Mouse (Mus musculus): ENCODE results near the gene Fem1b. TPM values are rescaled to one million over a fixed set of nuclear protein-coding genes. Genes with fewer than 3 reads are reported as not detected.
A peak's percentile ranks its signal among the peaks of the same experiment; 100 is the strongest.

Fem1b gene
- polyA plus RNA-seq, 1 experiment from 2014 or later: 33.2 TPM

DNA sequence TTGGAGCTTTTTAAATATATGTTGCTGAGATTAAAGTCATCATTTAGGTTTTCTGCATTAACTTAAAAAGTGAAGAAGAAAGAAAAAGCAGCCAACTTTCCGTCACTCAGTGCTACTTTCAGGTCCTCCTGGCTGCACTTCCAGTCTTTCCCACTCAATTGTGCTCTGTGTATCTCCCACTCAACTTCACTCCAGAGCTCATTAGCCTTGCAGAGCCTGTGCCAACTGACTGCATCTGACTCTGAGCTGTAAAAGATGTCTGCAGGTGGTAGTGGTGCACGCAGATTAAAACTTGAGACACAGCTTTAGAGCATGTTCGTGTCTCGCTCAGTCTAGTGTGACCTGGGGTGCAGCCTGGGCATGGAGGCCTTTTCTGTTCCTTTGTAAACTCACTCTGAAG is 53.4 kb downstream of the Fem1b start:
- WGBS: 91% methylated on average over 4 of the region's 4 CpGs
- no peak for DNase-seq (ENCODE audit: low spot score)
- Histone ChIP-seq H3K27me3 (replicated peaks; ENCODE audit: control insufficient read depth, insufficient read depth, low read length) (no peaks in the 10 kb centered on the region), H3K4me3 (ENCODE audit: low read depth, low read length) (no peak overlapping the region), H3K27ac (ENCODE audit: low read depth) (no peak overlapping the region), H3K36me3 (ENCODE audit: control insufficient read depth, insufficient read depth, low read length) (no peaks in the 10 kb centered on the region), H3K9me3 (ENCODE audit: control insufficient read depth, low read length) (no peaks in the 10 kb centered on the region), H3K4me2 (ENCODE audit: low read length) (no peak overlapping the region), H3K4me1 (replicated peaks; ENCODE audit: control insufficient read depth, insufficient read depth, low read length) (no peaks in the 10 kb centered on the region), H3K9ac (ENCODE audit: low read length) (no peak overlapping the region)
- no peak for ATAC-seq (replicated peaks; ENCODE audit: low FRiP score, low TSS enrichment, low read depth)

DNA sequence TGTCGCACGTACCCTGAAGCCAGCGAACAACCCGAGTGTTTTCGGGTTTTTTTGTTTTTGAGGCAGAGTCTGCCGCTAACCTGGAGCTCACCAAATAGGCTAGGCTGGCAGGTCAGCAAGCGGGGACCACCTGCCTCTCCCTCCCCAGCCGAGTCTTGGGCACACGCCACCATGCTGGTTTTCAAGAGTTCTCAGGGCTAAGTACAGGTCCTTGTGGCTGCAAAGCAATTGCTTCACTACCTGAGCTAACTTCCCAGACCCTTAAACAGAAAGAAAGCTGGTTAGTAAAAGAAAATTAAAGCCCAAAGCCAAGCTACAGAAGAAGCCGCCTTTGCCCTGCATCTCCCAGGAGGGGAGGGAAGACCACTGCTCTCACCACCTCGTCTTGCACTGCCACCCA is 61.4 kb downstream of the Fem1b start:
- Histone ChIP-seq H3K36me3 (ENCODE audit: control insufficient read depth, insufficient read depth, low read length) (no peaks in the 10 kb centered on the region), H3K4me2 (ENCODE audit: low read length) (no peak overlapping the region), H3K27ac (ENCODE audit: low read depth) (no peak overlapping the region), H3K27me3 (replicated peaks; ENCODE audit: control insufficient read depth, insufficient read depth, low read length) (no peaks in the 10 kb centered on the region), H3K9ac (ENCODE audit: low read length) (no peak overlapping the region), H3K9me3 (ENCODE audit: control insufficient read depth, low read length) (no peaks in the 10 kb centered on the region), H3K4me1 (replicated peaks; ENCODE audit: control insufficient read depth, insufficient read depth, low read length) (no peaks in the 10 kb centered on the region), H3K4me3 (ENCODE audit: low read depth, low read length) (no peak overlapping the region)
- ATAC-seq (replicated peaks; ENCODE audit: low FRiP score, low TSS enrichment, low read depth) (no peak), DNase-seq (ENCODE audit: low spot score) (no peak)
- WGBS: 83% methylated on average over 11 of the region's 11 CpGs

DNA sequence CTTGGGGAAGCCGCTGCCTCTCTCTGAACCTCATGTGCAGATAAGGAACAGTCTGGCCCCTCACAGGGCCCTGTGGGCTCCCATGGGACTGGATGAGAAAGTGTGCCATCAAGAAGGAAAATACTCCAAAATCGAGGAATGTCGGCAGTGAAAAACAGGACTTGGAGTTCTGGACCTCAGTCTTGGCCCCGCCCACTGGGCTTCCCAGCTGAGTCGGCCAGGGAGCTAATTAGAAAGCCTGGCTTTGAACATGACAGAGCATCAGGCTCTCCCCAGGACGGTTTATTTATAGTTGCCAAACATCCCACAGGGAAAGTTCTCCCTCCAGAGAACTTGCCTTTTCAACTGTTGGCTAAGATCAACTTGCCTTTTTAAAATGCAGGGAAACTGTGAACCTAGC is 62.1 kb downstream of the Fem1b start:
- no peak overlapping the region for H3K9ac ChIP-seq (ENCODE audit: low read length)
- ATAC-seq (replicated peaks; ENCODE audit: low FRiP score, low TSS enrichment, low read depth) (no peak), DNase-seq (ENCODE audit: low spot score) (no peak)
- WGBS: 48% methylated on average over 6 of the region's 6 CpGs
- no peak overlapping the region for H3K27ac ChIP-seq (ENCODE audit: low read depth)
- H3K36me3 ChIP-seq (ENCODE audit: control insufficient read depth, insufficient read depth, low read length): no peaks in the 10 kb centered on the region
- no peak overlapping the region for H3K4me3 ChIP-seq (ENCODE audit: low read depth, low read length)
- H3K9me3 ChIP-seq (ENCODE audit: control insufficient read depth, low read length): no peaks in the 10 kb centered on the region
- H3K4me2 ChIP-seq (ENCODE audit: low read length): no peak overlapping the region
- H3K4me1 ChIP-seq (replicated peaks; ENCODE audit: control insufficient read depth, insufficient read depth, low read length): no peaks in the 10 kb centered on the region
- no peaks in the 10 kb centered on the region for H3K27me3 ChIP-seq (replicated peaks; ENCODE audit: control insufficient read depth, insufficient read depth, low read length)

DNA sequence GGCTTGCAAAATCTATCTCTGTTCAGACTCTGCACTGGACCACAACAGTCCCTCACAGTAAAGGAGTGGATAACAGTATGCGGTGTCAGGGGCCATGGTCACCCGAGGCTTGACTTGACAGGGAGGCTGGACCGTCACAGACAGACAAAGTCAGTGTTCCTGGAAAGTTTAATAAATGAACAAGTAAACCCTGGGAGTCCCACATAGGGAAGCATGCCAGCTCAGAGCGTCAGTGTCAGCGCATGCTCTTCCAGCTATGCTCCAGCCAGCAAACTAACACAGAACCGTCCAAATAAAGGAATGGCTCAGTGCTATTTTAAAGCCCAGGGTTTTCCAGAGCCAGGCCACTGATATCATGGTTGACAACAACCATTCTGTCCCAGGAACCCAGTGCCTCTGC is 65.1 kb downstream of the Fem1b start:
- H3K27me3 ChIP-seq (replicated peaks; ENCODE audit: control insufficient read depth, insufficient read depth, low read length): no peaks in the 10 kb centered on the region
- no peak for DNase-seq (ENCODE audit: low spot score)
- 62% methylated on average over 6 of the region's 6 CpGs for WGBS

DNA sequence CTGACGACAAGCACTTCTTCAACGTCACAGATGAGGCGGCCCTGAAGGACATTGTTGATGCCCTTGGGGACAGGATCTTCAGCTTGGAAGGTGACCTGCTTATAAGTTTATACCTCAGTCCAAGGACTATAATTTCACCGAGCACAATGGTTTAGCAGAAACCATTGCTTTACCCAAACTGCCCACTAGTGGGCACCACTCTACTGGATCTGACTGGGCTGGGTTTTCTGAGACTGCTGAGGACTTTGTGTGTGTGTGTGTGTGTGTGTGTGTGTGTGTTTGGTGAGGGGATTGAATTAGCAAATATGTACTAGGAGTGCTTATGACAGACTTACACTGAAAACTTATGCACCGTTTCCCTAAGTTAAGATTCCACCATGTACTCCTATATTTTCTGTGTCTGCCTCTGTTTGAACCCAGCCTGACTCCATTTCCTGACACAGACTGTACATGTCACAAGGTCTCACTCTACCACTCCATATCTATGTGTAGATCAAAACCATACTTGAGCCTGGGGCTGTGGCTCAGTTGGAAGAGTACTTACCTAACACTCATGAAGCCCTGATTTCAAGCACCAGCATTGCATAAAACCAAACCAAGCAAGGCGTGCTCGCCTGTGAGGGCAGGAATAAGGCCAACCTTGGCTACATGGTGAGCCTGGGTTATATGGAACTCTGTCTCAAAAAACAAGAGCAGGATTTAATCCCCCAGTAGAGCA is 67.0 kb downstream of the Fem1b start:
- Histone ChIP-seq H3K27ac (ENCODE audit: low read depth) (no peak overlapping the region), H3K9ac (ENCODE audit: low read length) (no peak overlapping the region), H3K27me3 (replicated peaks; ENCODE audit: control insufficient read depth, insufficient read depth, low read length) (no peaks in the 10 kb centered on the region), H3K4me2 (ENCODE audit: low read length) (no peak overlapping the region), H3K36me3 (ENCODE audit: control insufficient read depth, insufficient read depth, low read length) (no peaks in the 10 kb centered on the region), H3K4me3 (ENCODE audit: low read depth, low read length) (no peak overlapping the region), H3K9me3 (ENCODE audit: control insufficient read depth, low read length) (no peaks in the 10 kb centered on the region), H3K4me1 (replicated peaks; ENCODE audit: control insufficient read depth, insufficient read depth, low read length) (no peaks in the 10 kb centered on the region)
- ATAC-seq (replicated peaks; ENCODE audit: low FRiP score, low TSS enrichment, low read depth) (no peak), DNase-seq (ENCODE audit: low spot score) (peak; percentile 79)
- WGBS: 57% methylated on average over 7 of the region's 7 CpGs

More for the DNA sequence above, 65.1 kb downstream of the Fem1b start:
- no peak overlapping the region for H3K27ac ChIP-seq (ENCODE audit: low read depth)
- ATAC-seq (replicated peaks; ENCODE audit: low FRiP score, low TSS enrichment, low read depth): no peak
- no peaks in the 10 kb centered on the region for H3K36me3 ChIP-seq (ENCODE audit: control insufficient read depth, insufficient read depth, low read length)
- no peak overlapping the region for H3K4me3 ChIP-seq (ENCODE audit: low read depth, low read length)
- H3K4me2 ChIP-seq (ENCODE audit: low read length): no peak overlapping the region
- H3K9me3 ChIP-seq (ENCODE audit: control insufficient read depth, low read length): no peaks in the 10 kb centered on the region
- H3K4me1 ChIP-seq (replicated peaks; ENCODE audit: control insufficient read depth, insufficient read depth, low read length): no peaks in the 10 kb centered on the region
- H3K9ac ChIP-seq (ENCODE audit: low read length): no peak overlapping the region

Other genes with a start within 250 kb of the Fem1b start
- gene Itga11, start 134.1 kb downstream of the Fem1b start, polyA plus RNA-seq (2014; fragmentation: Nextera tagmentation; extraction: Ambion mirVana): 4.2 and 4.8 TPM in 2 replicates
- gene Cln6, start 26.9 kb upstream of the Fem1b start, polyA plus RNA-seq (2014; fragmentation: Nextera tagmentation; extraction: Ambion mirVana): 30.6 and 31.3 TPM in 2 replicates
- 101 and 106 TPM in 2 replicates for gene Calml4, start 46.1 kb upstream of the Fem1b start, polyA plus RNA-seq (2014; fragmentation: Nextera tagmentation; extraction: Ambion mirVana)
- 51.4 and 60.6 TPM in 2 replicates for gene Pias1, start 176.0 kb upstream of the Fem1b start, polyA plus RNA-seq (2014; fragmentation: Nextera tagmentation; extraction: Ambion mirVana)